Mouse (Mus musculus) cerebellum, postnatal 14 days (tissue): ENCODE measurements at regions not wholly inside any gene's neighbourhood (a gene's known extent, or its start where the extent isn't known, plus 50 kb on each side); places are given as distances from the start of the nearest gene placed in this dataset.
"Not testable (repeated sequence)": the region's sequence is repeated elsewhere in the genome, so short reads cannot be mapped to it uniquely, and the experiment has no call there.

ENCODE experiments used
- DNase-seq, 2 experiments: peaks; one replicate each; pipeline ENCODE4 v3.0.0; 2021; ENCODE audit warnings: mixed read lengths in 2 of 2

- no peak for DNase-seq
Measured at GRCm38 (mm10) chr3:80081210-80081609, 196.9 kb downstream of the Fam198b start.

- no peak for DNase-seq
Measured at GRCm38 (mm10) chr3:80082780-80083519, 198.6 kb downstream of the Fam198b start.

GRCm38 (mm10) chr3:80084168-80084567 is 199.8 kb downstream of the Fam198b start:
- DNase-seq, result no peak

DNA sequence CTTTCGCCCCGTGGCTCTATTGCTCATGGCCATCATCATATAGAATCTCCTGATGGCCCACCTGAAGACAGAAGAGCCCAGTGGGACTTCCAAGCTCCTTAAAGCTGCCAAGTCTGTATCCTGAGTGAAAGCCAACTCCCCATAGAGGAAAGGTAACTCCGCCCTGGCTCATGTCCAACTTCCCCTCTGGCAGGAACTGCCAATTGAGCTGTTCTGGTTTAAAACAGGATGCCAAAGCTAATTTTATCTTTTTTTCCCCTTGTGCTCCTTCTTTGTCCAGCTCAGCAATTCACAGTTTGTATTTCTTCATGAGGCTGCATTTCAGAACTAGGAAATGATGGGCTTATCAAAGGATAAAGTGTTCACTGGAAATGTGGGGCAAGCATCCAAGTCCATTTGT is 215.3 kb downstream of the Fam198b start:
- peak; percentile 92 to 94 for DNase-seq

- no peak for DNase-seq
Measured at GRCm38 (mm10) chr3:80120177-80120736, 235.9 kb downstream of the Fam198b start.

DNA sequence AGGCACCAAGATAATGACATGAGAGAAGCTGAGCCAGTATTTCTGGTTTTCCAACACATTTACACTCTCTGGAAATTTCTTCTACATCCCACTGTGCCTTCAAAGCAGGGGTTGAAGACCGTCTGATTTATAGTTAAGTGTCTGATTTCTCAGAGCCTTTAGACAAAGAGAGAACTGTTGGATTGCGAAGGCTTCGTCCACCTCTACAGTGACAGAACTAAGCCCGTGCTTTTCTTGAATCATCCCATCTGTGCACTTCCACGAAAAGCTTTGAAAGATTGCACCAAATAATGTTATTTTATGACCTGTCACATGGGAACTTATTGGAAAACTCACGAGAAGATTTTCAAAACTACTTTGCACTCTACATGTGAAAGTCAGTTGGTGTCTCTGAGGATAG is 239.3 kb downstream of the Fam198b start:
- DNase-seq, result no peak

DNA sequence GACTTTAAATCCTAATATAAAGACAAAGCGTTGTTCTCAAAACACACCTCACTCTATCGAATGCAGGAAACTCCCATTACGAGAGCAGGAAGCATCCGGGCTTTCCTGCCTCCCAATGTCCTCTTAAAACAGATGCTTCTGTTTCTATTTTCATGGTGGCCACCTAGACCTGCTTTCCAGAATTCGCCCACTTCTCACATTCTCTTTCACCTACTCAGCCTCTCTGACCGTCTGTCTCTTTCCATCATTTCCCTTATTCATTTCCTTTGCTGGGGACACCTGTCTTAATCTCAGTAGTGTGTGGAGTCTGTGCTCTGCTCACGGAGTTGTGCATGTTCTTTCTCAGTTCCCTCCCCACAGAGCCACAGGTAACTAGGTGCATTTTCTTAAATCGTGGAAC is 240.3 kb downstream of the Fam198b start:
- DNase-seq, result no peak

- no peak for DNase-seq
Measured at GRCm38 (mm10) chr3:80141697-80142096, 257.4 kb downstream of the Fam198b start.

DNA sequence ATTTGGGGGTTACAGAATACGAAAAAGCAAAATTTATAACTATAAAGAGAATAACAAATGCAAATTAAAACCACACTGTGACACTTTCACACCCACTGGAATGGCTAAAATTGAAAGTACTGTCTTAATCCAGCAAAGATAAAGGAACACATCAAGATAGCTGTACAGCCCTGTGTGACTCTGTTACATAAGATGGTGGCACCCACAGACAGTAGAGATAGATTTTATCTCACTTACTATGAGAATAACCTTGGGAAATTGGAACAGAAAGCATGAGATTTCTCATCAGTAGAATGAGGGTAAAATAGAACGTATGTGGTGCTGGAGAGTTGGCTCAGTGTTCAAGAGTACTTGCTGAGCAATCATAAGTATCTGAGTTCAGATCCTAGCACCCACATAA is 276.1 kb downstream of the Fam198b start:
- no peak for DNase-seq

- no peak for DNase-seq
Measured at GRCm38 (mm10) chr3:80181749-80182148, 297.4 kb downstream of the Fam198b start.

GRCm38 (mm10) chr3:80182161-80182560 is 297.8 kb downstream of the Fam198b start:
- not testable (repeated sequence) for DNase-seq

GRCm38 (mm10) chr3:80187406-80187805 is 303.1 kb downstream of the Fam198b start:
- DNase-seq, result no peak

DNA sequence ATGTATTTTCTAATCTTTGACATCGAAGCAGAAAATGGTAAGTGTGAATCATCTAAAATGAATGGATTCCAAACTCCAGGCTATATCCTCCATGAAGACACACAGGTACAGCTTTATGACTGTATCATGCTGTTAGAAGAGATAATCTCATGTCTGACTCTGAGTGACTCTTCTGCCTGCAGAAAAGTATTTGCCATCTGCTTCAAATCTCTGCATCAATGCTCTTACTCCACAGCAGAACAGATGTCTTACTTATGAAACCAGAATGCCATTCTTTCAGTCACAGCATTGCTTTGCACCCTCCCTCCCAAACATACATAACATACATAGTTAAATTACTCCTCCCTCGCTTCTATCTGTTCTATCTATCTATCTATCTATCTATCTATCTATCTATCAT is 316.6 kb downstream of the Fam198b start:
- DNase-seq, result no peak

- DNase-seq, result no peak
Measured at GRCm38 (mm10) chr3:80204821-80205220, 320.5 kb downstream of the Fam198b start.

GRCm38 (mm10) chr3:80205351-80205750 is 321.0 kb downstream of the Fam198b start:
- DNase-seq, result no peak

- DNase-seq, result no peak
Measured at GRCm38 (mm10) chr3:80207022-80207421, 322.7 kb downstream of the Fam198b start.

- no peak for DNase-seq
Measured at GRCm38 (mm10) chr3:80208028-80208427, 323.7 kb downstream of the Fam198b start.

DNA sequence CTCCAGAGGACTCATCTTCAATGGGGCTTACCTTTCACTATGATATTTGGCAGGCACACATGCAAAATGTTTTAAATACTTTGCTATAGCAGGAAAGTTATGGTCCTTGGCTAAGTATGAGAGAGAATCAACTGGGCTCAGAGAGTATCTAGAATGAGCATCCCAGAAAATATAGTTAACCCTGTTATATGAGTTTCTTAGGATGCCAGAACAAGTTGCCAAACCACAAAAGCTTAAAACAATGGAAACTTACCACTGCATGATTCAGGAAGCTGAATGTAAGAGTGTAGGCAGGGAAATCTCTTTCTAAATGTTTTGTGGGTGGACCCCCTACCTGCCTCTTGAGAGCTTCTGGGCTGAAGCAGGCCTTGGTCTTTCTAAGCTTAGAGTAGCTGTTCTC is 325.3 kb downstream of the Fam198b start:
- DNase-seq, result no peak

- peak; percentile 5 to 32 for DNase-seq
Measured at GRCm38 (mm10) chr3:80211323-80212109, 327.2 kb downstream of the Fam198b start.

DNA sequence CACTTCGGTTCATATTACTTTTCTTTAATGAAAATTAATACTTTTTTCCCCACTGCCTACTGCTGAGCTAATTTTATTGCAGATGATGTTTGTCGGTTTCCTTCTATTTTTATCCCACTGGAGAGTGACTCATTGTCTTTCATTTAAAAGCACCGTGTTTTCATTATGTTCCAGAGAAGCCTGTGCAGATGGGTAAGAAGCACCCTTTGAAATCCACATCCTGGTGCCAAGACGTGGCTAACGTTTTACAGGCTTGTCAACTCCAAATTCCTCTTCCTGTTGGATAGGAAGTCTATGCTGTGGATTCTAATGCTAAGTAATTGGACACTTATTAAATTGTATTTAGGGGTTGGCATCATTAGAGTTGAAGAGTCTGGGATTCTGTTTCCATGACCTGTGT is 364.3 kb downstream of the Fam198b start:
- no peak for DNase-seq

DNA sequence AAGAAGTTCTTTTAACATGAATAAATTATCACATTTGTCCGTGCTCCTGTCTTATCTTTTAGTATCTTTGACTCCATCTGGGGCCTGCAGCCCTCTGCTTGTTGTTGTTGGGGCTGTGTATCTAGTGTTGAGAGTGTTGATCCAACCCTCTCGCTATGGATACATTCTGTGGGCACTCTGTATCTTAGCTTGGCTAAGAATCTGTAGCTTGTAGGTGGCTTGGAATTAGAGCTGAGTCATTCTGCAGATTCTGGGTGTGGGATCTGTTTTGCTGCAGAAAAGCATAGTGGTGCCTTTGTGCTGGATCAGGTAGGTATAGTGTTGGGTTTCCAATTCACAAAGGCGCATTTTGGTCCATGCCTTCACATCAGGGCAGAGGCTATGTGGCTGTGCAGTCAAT is 365.6 kb downstream of the Fam198b start:
- DNase-seq, result no peak

DNA sequence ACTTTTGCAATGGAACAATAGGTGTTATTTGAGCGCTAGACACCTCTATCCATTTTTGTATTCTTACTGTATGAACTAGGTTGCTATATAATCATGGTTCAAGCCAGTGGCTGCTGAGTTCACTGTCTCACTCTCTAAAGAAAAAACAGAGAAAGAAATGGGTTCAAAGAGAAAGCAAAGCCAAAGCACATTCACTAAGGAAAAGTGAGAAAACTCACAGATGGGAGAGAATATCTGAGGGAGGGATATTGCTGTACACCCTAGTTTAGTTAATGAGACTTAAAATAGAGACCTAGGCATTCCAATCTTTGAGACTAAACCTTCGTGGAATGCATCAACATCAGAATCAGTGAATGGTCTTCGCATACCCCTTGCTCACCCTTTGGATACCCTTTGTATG is 371.0 kb downstream of the Fam198b start:
- DNase-seq, result no peak

- no peak for DNase-seq
Measured at GRCm38 (mm10) chr3:80256383-80256782, 372.1 kb downstream of the Fam198b start.

DNA sequence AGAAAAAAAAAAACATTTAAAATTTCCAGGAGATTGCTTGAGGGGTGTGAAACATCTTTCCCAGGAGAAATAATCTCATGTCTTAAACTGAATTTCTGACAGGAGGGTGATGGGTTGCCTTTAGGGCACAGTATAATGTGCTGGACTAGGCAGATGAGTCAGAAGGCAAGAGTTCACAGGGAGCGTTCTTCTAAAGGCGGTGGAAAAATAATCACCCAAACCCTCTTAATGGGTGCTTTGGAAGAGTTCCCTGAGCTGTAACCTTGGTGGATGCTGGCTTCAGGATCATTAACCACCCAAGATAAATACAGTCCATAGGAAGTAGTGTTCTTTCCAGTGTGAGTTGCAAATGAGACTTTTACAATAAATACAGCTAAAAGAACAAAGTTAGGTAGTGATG is 378.8 kb downstream of the Fam198b start:
- DNase-seq, result no peak
